Mouse (Mus musculus) CH12.LX (cell line): ENCODE results near the gene Klhl12. TPM values are rescaled to one million over a fixed set of nuclear protein-coding genes. Genes with fewer than 3 reads are reported as not detected.

Source experiments
- DNase-seq: peaks from one replicate; pipeline ENCODE4 v3.0.0-alpha.2; 2013; ENCODE audit errors: extremely low read depth
- H3K27ac ChIP-seq: 2 replicates; pipeline ENCODE4 v1.5.1; 2012; ENCODE audit warnings: low read depth, mild to moderate bottlenecking, control low read depth, moderate library complexity; ENCODE audit not compliant: insufficient read depth
- H3K27me3 ChIP-seq: replicated peaks from 2 replicates; pipeline ENCODE3; 2012; ENCODE audit warnings: inconsistent platforms
- H3K36me3 ChIP-seq, 2 experiments: replicated peaks in 1 of 2; 2 replicates each; pipeline versions ENCODE3 to v1.6.1; 2012; ENCODE audit warnings: inconsistent platforms in 1 of 2, low read length in 1 of 2, mild to moderate bottlenecking in 1 of 2, mixed read lengths in 1 of 2, moderate library complexity in 1 of 2; ENCODE audit not compliant: control insufficient read depth in 1 of 2, insufficient read depth in 1 of 2
- H3K4me1 ChIP-seq, 2 experiments: 2 replicates each; pipeline ENCODE4 v1.6.1; 2012; ENCODE audit warnings: inconsistent platforms in 1 of 2, moderate library complexity in 1 of 2; ENCODE audit not compliant: insufficient read depth in 2 of 2, control insufficient read depth in 1 of 2
- H3K4me2 ChIP-seq: 2 replicates; pipeline ENCODE4 v1.6.1; 2012; ENCODE audit warnings: low read depth, mild to moderate bottlenecking, control low read depth; ENCODE audit not compliant: poor library complexity, insufficient read depth, severe bottlenecking
- H3K4me3 ChIP-seq, 3 experiments: fragments of 150-350 bp in 1 of 3; sonication (generic) in 1 of 3; replicated peaks in 1 of 3; 2 replicates each; pipeline versions ENCODE3 to v1.5.1; 2011 to 2012; ENCODE audit warnings: low read depth in 2 of 3, low read length in 2 of 3, mild to moderate bottlenecking in 2 of 3, moderate library complexity in 2 of 3, control low read depth in 1 of 3, improper control_type of control experiment in 1 of 3, inconsistent platforms in 1 of 3, mixed read lengths in 1 of 3; ENCODE audit not compliant: poor library complexity in 1 of 3
- H3K79me2 ChIP-seq: replicated peaks from 2 replicates; pipeline ENCODE4 v1.6.1; 2012; ENCODE audit warnings: mild to moderate bottlenecking, moderate library complexity; ENCODE audit not compliant: control insufficient read depth, poor library complexity, insufficient read depth, severe bottlenecking; ENCODE audit errors: extremely low read depth
- H3K9ac ChIP-seq: 2 replicates; pipeline ENCODE4 v1.6.1; 2012; ENCODE audit warnings: low read depth, mild to moderate bottlenecking, control low read depth, moderate library complexity; ENCODE audit not compliant: insufficient read depth
- H3K9me3 ChIP-seq: replicated peaks from 2 replicates; pipeline ENCODE3; 2012; ENCODE audit warnings: low read length, inconsistent platforms, mixed read lengths
- BHLHE40 ChIP-seq: IDR thresholded peaks from 2 replicates; pipeline ENCODE4 v1.6.1; 2011; ENCODE audit warnings: mild to moderate bottlenecking, low read depth, low read length, improper control_type of control experiment
- CHD1 ChIP-seq: IDR thresholded peaks from 2 replicates; pipeline ENCODE4 v1.6.1; 2012; ENCODE audit warnings: low read depth, low read length, improper control_type of control experiment, inconsistent platforms
- CHD2 ChIP-seq: IDR thresholded peaks from 2 replicates; pipeline ENCODE4 v1.6.1; 2011; ENCODE audit warnings: low read length, improper control_type of control experiment
- ELF1 ChIP-seq: IDR thresholded peaks from 2 replicates; pipeline ENCODE4 v1.6.1; 2014; ENCODE audit warnings: low read depth, mild to moderate bottlenecking, inconsistent platforms, low read length, improper control_type of control experiment
- EP300 ChIP-seq: IDR thresholded peaks from 2 replicates; pipeline ENCODE4 v1.6.1; 2011; ENCODE audit warnings: low read length, improper control_type of control experiment
- GABPA ChIP-seq: IDR thresholded peaks from 2 replicates; pipeline ENCODE4 v1.6.1; 2012; ENCODE audit warnings: low read depth, low read length, improper control_type of control experiment, inconsistent platforms; ENCODE audit not compliant: insufficient replicate concordance
- IRF4 ChIP-seq: IDR thresholded peaks from 2 replicates; pipeline ENCODE4 v1.6.1; 2014; ENCODE audit warnings: low read depth, mild to moderate bottlenecking, inconsistent platforms, low read length, improper control_type of control experiment
- JUN ChIP-seq: IDR thresholded peaks from 2 replicates; pipeline ENCODE4 v1.6.1; 2011; ENCODE audit warnings: low read depth, mild to moderate bottlenecking, low read length, improper control_type of control experiment, moderate library complexity; ENCODE audit not compliant: insufficient read depth
- JUND ChIP-seq: conservative IDR thresholded peaks from 2 replicates; pipeline ENCODE4 v1.6.1; 2011; ENCODE audit warnings: low read depth, low read length, improper control_type of control experiment
- MAX ChIP-seq: IDR thresholded peaks from 2 replicates; pipeline ENCODE4 v1.6.1; 2011; ENCODE audit warnings: low read length, improper control_type of control experiment
- MAZ ChIP-seq: IDR thresholded peaks from 2 replicates; pipeline ENCODE4 v1.6.1; 2012; ENCODE audit warnings: low read depth, mild to moderate bottlenecking, inconsistent platforms, low read length, improper control_type of control experiment, moderate library complexity
- MYC ChIP-seq: IDR thresholded peaks from 2 replicates; pipeline ENCODE4 v1.6.1; 2011; ENCODE audit warnings: low read depth, mild to moderate bottlenecking, improper control_type of control experiment, low read length
- NELFE ChIP-seq: IDR thresholded peaks from 2 replicates; pipeline ENCODE4 v1.6.1; 2011; ENCODE audit warnings: low read depth, low read length, improper control_type of control experiment
- NRF1 ChIP-seq: IDR thresholded peaks from 2 replicates; pipeline ENCODE4 v1.6.1; 2014; ENCODE audit warnings: low read depth, mild to moderate bottlenecking, inconsistent platforms, low read length, improper control_type of control experiment, moderate library complexity
- PAX5 ChIP-seq: IDR thresholded peaks from 2 replicates; pipeline ENCODE4 v1.6.1; 2012; ENCODE audit warnings: low read length, inconsistent platforms, mixed read lengths
- RCOR1 ChIP-seq: conservative IDR thresholded peaks from 2 replicates; pipeline ENCODE4 v1.6.1; 2012; ENCODE audit warnings: low read depth, mild to moderate bottlenecking, inconsistent platforms, low read length, improper control_type of control experiment
- SMC3 ChIP-seq: IDR thresholded peaks from 2 replicates; pipeline ENCODE4 v1.6.1; 2011; ENCODE audit warnings: low read depth, low read length, improper control_type of control experiment
- TBP ChIP-seq: conservative IDR thresholded peaks from 2 replicates; pipeline ENCODE4 v1.6.1; 2011; ENCODE audit warnings: low read depth, low read length, improper control_type of control experiment
- UBTF ChIP-seq: IDR thresholded peaks from 2 replicates; pipeline ENCODE4 v1.6.1; 2012; ENCODE audit warnings: low read depth, mild to moderate bottlenecking, inconsistent platforms, low read length, improper control_type of control experiment, moderate library complexity
- USF1 ChIP-seq: IDR thresholded peaks from 2 replicates; pipeline ENCODE4 v1.6.1; 2014; ENCODE audit warnings: low read depth, mild to moderate bottlenecking, inconsistent platforms, low read length, improper control_type of control experiment
- ZC3H11A ChIP-seq: IDR thresholded peaks from 2 replicates; pipeline ENCODE4 v1.6.1; 2012; ENCODE audit warnings: low read depth, mild to moderate bottlenecking, inconsistent platforms, low read length, improper control_type of control experiment
- ZKSCAN1 ChIP-seq: IDR thresholded peaks from 2 replicates; pipeline ENCODE4 v1.6.1; 2012; ENCODE audit warnings: low read depth, inconsistent platforms, low read length, improper control_type of control experiment, borderline replicate concordance
- dilution Hi-C: fragments of 300-500 bp; cut with MboI; formaldehyde crosslinking; loops from 2 replicates; pipeline ENCODE4 v1.14.3; 2020; ENCODE audit warnings: low sequenced_read_pairs; ENCODE audit not compliant: extremely low pct_unique_long_range_greater_than_20kb, extremely low pct_ligation_motif_present
- in situ Hi-C: fragments of 300-500 bp; cut with MboI; formaldehyde crosslinking; loops from 3 replicates; pipeline ENCODE4 v1.14.3; 2019; ENCODE audit warnings: low sequenced_read_pairs, low pct_ligation_motif_present, low pct_unique_long_range_greater_than_20kb, mixed read lengths
- polyA plus RNA-seq: library from polyadenylated mRNA; unstranded; fragments of >175 nt; gene quantifications from 2 replicates; pipeline ENCODE4 v1.2.1, GENCODE M21; 2012; ENCODE audit warnings: low read depth; ENCODE audit not compliant: insufficient read length
- total RNA-seq, 2 experiments: library from RNA; depleted of rRNA; stranded (reverse); fragments of 300-350 nt in 1 of 2; fragments of >200 nt in 1 of 2; gene quantifications; 2 replicates each; pipeline ENCODE4 v1.2.3; 2012 to 2014

The Klhl12 gene
- total and polyA plus RNA-seq, 3 experiments, result 17.6 to 20.8 (median 19.1) TPM

GRCm38 (mm10) chr1:134521163-134521562, 65.8 kb downstream of the Klhl12 start:
- Histone ChIP-seq H3K27ac (no peak overlapping the region), H3K9ac (no peak overlapping the region)
- dilution Hi-C loops, result no loop called here

GRCm38 (mm10) chr1:134522325-134522724, 67.0 kb downstream of the Klhl12 start:
- Histone ChIP-seq H3K27ac (no peak overlapping the region), H3K9me3 (no peaks in the 10 kb centered on the region), H3K4me2 (no peak overlapping the region), H3K4me3 (no peak overlapping the region), H3K4me1 (peaks cover 0 to 4% of the 10 kb centered on the region in 2 experiments; a peak in 2 of 4 replicates), H3K79me2 (no peaks in the 10 kb centered on the region), H3K36me3 (no peaks in the 10 kb centered on the region), H3K9ac (no peak overlapping the region), H3K27me3 (no peaks in the 10 kb centered on the region)
- in situ Hi-C loops, result no loop called here
- dilution Hi-C loops, result no loop called here
- TF ChIP-seq EP300 (no peak), TBP (no peak), GABPA (no peak), BHLHE40 (no peak), MAX (no peak), PAX5 (no peak), NELFE (no peak)
- DNase-seq, result no peak

More at GRCm38 (mm10) chr1:134521163-134521562, 65.8 kb downstream of the Klhl12 start:
- TF ChIP-seq MYC, result no peak
- TF ChIP-seq ELF1, result no peak
- TF ChIP-seq JUN, result no peak
- no peak for TF ChIP-seq USF1
- TF ChIP-seq ZC3H11A, result no peak
- no peak for TF ChIP-seq UBTF
- no peak for TF ChIP-seq SMC3
- no peak for TF ChIP-seq GABPA
- no peak for TF ChIP-seq NELFE
- TF ChIP-seq CHD2, result no peak
- no peak for TF ChIP-seq MAX
- TF ChIP-seq JUND, result no peak
- no peak for TF ChIP-seq RCOR1
- no peak for TF ChIP-seq BHLHE40
- TF ChIP-seq ZKSCAN1, result no peak
- TF ChIP-seq CHD1, result no peak
- TF ChIP-seq NRF1, result no peak
- no peak for TF ChIP-seq IRF4
- TF ChIP-seq MAZ, result no peak
- no peaks in the 10 kb centered on the region for H3K79me2 ChIP-seq
- in situ Hi-C loops, result no loop called here
- no peaks in the 10 kb centered on the region for H3K36me3 ChIP-seq
- no peak overlapping the region for H3K4me3 ChIP-seq
- no peaks in the 10 kb centered on the region for H3K9me3 ChIP-seq
- H3K4me2 ChIP-seq, result no peak overlapping the region
- H3K27me3 ChIP-seq, result no peaks in the 10 kb centered on the region
- no peak for DNase-seq
- H3K4me1 ChIP-seq, result peaks cover 0 to 4% of the 10 kb centered on the region in 2 experiments; a peak in 2 of 4 replicates
